Mouse (Mus musculus) activated CD4-positive, CD25-positive, alpha-beta regulatory T cell, adult 4 months (primary cell): ENCODE data around the gene Hdac8. TPM values are rescaled to one million over a fixed set of nuclear protein-coding genes. Genes with fewer than 3 reads are reported as not detected.
A peak's percentile ranks its signal among the peaks of the same experiment; 100 is the strongest.

Experiments used
- ATAC-seq: one replicate; pipeline ENCODE4 v1.8.0; 2017
- polyA plus RNA-seq, 2 experiments: library from polyadenylated mRNA; unstranded; fragments of 100-300 nt; shearing (Covaris generic); gene quantifications; one replicate each; pipeline ENCODE4 v1.2.1; 2017

Gene Hdac8
- 10 to 100 TPM in 1 of 2 experiments, 1 to 10 TPM in 1; 9.7 to 10.0 TPM for polyA plus RNA-seq

DNA sequence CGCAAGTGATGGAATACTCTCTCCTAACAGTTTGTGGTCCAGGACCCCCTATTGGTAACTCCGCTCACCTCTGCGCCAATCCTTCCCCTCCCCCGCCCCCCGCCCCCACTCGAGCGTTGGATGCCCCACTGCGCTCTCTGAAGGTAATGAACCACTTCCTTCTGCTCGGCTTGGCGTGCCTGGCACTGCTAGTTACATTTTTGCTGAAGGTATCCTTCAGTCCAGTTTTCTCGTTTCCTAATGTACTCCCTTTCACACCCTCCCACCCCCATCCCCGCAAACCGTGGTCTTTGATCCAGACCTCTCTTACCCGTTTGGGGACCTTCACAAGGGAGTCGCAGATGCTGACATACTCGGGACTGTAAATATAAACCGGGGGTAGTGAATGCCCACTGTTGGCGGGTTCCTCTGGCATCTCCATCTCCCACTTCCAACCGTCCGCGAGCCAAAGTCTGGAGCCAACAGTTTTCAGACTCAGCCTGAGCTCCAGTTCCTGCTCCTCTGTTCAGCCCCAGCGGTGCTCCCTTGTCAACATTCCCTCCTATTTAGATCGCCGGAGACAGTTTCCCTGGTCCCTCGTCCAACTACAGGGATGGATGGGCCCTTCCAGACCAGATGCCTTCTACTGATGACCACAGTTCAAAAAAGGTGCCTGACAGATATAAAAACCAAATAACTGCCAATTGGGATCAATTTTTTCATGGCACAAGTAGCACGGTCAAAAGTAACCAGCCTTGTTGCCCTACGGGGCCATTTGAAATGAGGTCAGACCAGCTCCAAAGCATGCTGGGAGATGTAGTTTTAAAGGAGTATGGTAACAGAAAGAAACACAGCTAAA, at the start of gene Hdac8:
Hdac8 (minus strand) TSS at position 716 of the 838 bp plus-strand sequence.
- peak; percentile 92 for ATAC-seq

DNA sequence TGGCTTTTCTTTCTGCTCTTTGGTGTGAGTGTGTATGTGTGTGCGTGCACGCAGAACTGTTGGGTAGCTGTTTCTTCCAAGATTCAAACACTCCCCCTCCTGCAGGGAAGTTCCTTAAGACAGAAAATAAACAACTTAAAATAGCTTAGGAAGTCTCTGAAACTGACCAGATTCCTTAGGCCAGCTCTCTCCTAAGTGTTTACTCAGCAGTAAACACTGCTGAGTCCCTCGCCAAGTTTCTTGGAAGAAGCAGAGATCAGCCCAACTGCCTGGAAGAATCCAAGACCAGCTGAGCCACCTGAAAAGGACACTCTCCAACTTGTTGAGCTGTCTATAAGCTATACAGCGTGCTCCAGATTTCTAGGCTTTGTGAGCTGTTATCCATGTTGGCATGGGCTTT, 4.0 kb upstream of the Hdac8 start:
- ATAC-seq = no peak

GRCm38 (mm10) chrX:102504179-102504578, 980 bp downstream of the Hdac8 start:
- ATAC-seq = no peak

GRCm38 (mm10) chrX:102493992-102494730, 11.0 kb downstream of the Hdac8 start:
- peak; percentile 43 for ATAC-seq

GRCm38 (mm10) chrX:102485575-102485974, 19.6 kb downstream of the Hdac8 start:
- no peak for ATAC-seq

- no peak for ATAC-seq
Measured at GRCm38 (mm10) chrX:102479665-102480064, 25.5 kb downstream of the Hdac8 start.

GRCm38 (mm10) chrX:102478965-102479364, 26.2 kb downstream of the Hdac8 start:
- no peak for ATAC-seq

DNA sequence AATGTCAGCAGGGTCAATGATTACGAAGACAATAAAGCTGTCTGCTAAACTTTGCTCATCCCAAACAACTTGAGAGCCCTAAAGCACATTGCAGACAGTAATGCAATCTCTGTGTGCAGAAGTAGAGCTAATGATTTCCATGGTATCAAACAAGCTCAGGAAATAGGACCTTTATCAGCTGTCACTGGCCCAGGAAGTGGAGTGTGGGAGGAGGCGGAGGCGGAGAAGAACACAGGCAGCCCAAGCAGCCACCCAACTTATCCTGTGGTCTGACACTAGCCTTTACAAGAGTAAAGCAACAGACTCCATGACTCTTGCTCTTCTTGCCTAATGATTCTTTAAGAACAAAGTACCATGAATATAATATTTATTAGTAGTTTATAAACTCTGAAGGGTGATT, 26.7 kb downstream of the Hdac8 start:
- no peak for ATAC-seq

- no peak for ATAC-seq
Measured at GRCm38 (mm10) chrX:102476784-102477183, 28.4 kb downstream of the Hdac8 start.

DNA sequence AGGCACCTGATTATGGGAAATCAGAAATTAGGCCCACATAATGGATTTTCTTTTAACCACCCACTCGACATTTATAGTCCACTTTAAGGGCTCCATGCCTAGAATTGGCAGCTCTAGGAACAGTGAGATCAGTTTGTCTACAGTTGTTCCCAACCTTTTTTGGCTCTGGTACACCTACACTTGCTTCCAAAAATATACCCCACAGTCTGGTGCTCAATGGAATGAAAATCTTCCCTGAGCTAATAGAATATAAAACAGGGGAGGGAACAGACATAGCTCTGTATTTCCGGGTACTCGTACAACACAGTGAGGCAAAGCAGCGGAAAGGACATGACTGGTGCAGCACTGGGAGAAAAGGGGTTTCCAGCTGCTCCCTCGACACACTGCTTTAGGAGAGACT, 29.6 kb downstream of the Hdac8 start:
- no peak for ATAC-seq

DNA sequence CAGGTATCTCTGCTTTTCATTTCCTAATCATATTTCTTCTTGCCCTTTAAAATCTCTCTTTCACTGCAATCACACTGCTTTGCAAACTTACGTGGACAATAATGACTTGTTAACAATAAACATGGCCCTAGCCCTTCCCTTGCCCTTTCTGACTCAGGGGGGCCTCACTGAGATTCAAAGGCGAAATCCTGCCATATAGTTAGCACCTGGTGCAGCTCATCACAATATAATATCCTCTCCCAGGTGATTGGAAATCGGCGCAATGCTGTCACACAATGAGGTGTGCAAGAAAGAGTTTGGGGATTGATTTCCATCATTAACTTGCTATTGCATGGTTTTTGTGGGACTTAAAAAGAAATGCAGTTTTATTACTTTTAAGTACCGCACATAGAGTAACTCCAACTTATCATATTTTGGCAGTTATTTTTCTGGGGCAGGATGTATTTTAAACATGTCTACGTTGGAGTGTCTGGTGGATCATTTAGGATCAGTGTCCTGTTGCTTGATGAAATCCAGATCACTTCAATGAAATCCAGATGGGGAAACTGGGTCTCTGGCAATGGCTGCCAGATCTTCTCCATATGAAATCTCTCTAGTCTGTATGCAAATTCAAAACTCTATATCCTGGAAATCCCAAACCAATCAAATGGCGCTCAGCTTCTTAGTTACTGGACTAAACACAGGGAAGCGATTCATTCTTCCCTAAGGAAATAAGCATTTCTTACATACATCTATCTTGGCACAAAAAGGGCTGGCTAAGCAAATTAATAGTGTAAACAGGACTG, 86.6 kb downstream of the Hdac8 start:
- no peak for ATAC-seq

GRCm38 (mm10) chrX:102416972-102417371, 88.2 kb downstream of the Hdac8 start:
- ATAC-seq = no peak

DNA sequence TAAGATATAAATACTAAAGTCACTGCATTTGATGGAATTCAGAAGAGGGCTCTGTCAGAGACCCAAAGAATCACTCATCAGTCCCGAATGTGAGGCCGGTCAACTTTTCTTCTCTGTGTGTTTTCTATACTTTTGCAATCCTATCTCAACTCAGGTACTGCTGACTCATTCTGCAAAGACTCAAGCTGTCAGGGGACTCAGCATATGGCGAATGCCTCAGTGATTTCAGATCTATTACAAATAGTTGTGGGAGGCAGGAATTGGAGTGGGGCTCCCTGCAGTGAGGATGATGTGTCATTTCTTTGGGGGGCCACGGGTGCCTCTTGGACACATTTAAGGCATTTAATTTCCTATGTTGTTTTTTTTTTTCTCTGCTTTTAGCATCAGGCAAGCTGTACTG, 88.8 kb downstream of the Hdac8 start:
- ATAC-seq = no peak

DNA sequence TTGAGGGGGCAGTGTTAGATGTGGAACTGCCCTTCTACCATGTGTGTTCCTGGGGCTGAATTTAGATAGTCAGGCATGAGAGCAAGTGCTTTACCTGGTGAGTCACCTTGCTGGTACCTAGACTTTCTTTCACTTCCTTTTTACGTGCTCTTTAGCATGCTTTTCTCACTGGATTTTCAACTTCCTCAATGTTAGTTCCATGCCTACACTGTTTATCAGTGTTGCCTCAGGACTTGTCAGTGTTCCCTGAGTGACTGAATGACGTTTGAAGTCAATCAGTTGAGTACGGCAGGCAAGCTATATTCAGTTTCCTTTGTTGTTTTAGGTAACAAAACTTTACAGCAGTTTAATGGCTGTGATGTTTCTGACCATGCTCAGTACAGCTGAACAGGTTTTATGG, 120.4 kb downstream of the Hdac8 start:
- no peak for ATAC-seq

GRCm38 (mm10) chrX:102383151-102383550, 122.0 kb downstream of the Hdac8 start:
- ATAC-seq = no peak

- no peak for ATAC-seq
Measured at GRCm38 (mm10) chrX:102366510-102366909, 138.6 kb downstream of the Hdac8 start.

- no peak for ATAC-seq
Measured at GRCm38 (mm10) chrX:102362244-102362643, 142.9 kb downstream of the Hdac8 start.

- no peak for ATAC-seq
Measured at GRCm38 (mm10) chrX:102353412-102353811, 151.7 kb downstream of the Hdac8 start.

DNA sequence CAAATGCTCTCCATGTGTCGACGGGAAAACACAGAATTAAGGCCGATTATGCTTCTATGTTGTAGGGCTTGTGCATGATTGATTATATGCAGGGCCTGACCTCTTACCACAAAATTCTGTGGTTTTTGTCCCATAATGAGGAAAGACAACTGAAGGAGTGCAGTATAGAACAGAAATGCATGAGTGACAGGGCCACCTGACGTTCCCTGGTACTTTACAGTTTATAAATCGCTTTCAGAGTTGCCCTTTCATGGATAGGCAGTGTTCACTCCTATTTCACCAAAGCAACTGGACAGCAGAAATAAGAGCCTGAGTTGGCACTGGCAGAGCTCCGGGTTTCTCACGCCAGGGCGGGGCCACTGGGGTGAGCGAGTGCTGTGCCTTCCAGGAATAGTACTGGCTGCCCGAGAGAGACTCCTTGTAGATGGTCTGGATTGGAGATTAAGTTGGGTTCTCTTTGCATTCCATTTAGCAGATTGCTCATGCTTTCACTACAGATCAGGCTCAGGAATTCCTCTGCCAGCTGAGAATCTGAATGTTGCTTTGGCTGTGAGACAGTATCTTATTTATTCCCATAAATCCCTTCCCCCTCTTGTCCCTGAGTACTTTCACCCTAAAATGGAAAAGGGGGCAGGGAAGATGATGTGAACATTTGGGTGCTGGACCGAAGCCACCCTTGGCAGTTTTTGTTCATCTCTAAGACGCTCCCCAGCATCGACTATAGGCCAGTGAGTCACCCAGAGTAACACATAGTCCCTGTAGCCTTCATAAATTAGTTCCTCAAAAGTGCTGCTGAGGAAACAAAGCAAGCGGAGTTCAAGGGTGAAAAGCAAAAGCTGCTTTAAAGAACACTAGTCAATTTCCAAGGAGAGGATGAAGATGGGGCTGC, 155.1 kb downstream of the Hdac8 start:
- no peak for ATAC-seq

GRCm38 (mm10) chrX:102348886-102349486, 156.2 kb downstream of the Hdac8 start:
- ATAC-seq = no peak

DNA sequence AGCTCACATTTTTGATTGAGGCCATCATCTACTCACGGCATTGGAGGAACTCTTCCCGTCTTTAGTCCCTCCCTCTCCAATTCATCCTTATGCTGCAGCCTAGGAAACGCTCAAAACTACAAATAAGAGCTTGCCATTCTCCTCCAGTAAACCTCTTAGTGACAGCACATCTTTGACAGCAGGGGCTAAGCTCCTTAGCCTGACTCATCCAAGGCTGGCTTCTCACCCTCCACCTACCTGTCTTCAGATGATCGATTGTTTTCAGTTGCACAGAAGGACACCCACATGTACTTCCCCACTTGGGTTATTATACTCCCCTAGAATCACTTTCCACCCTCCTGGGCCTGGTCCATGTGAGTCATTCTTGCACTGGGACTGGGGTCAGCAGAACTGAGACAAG, 163.5 kb downstream of the Hdac8 start:
- ATAC-seq = no peak
